Mouse (Mus musculus): Measurements from ENCODE around the gene Cldn9. TPM values are rescaled to one million over a fixed set of nuclear protein-coding genes. Genes with fewer than 3 reads are reported as not detected.

Gene Cldn9
- polyA plus RNA-seq, 1 experiment from 2014 or later: 2.0 TPM

- 72% methylated on average over 2 of the region's 2 CpGs for WGBS
- H3K27ac ChIP-seq (ENCODE audit: low read depth, low read length): no peak overlapping the region
- no peak for ATAC-seq
These were observed 33.2 kb upstream of the Cldn9 start for GRCm38 (mm10) chr17:23717003-23717402.

DNA sequence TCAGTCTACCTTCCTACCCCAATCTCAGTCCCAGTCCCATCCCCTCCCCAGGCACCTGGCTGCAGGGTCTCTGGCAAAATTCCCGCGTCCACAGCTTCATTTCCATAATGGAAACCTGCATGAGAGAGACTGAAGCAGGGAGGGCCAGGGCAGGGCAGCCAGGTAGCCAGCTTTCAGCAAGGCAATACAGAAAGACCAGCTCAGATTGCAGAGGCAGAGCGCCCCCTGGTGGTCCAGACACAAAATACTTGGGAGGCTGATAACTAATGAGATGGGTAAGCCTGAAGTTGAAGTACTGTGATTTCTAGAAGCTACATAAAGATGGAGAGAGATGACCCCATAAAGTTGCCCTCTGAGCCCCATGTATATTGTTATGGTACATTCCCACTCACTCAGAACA is 22.4 kb upstream of the Cldn9 start:
- H3K9ac ChIP-seq (ENCODE audit: low read depth, low read length): no peak overlapping the region
- 0% methylated on average over 3 of the region's 3 CpGs for WGBS
- no peak overlapping the region for H3K27ac ChIP-seq (ENCODE audit: low read depth, low read length)
- H3K4me1 ChIP-seq (ENCODE audit: control insufficient read depth, insufficient read depth, low read depth, low read length): no peaks in the 10 kb centered on the region
- peak; percentile 64 for ATAC-seq
- no peaks in the 10 kb centered on the region for H3K9me3 ChIP-seq (ENCODE audit: control insufficient read depth, low read length)
- no peaks in the 10 kb centered on the region; the same call in 1 of the 2 replicates for H3K27me3 ChIP-seq (replicated peaks; ENCODE audit: control insufficient read depth, insufficient read depth, low read length)
- no peak overlapping the region for H3K4me3 ChIP-seq (ENCODE audit: low read length)
- no peak overlapping the region for H3K4me2 ChIP-seq (ENCODE audit: low read length)
- H3K36me3 ChIP-seq (ENCODE audit: control insufficient read depth, insufficient read depth, low read length): no peaks in the 10 kb centered on the region

More at GRCm38 (mm10) chr17:23717003-23717402, 33.2 kb upstream of the Cldn9 start:
- Histone ChIP-seq H3K9ac (ENCODE audit: low read depth, low read length) (no peak overlapping the region), H3K4me1 (ENCODE audit: control insufficient read depth, insufficient read depth, low read depth, low read length) (no peaks in the 10 kb centered on the region), H3K27me3 (replicated peaks; ENCODE audit: control insufficient read depth, insufficient read depth, low read length) (no peaks in the 10 kb centered on the region), H3K4me2 (ENCODE audit: low read length) (no peak overlapping the region), H3K4me3 (ENCODE audit: low read length) (no peak overlapping the region), H3K36me3 (ENCODE audit: control insufficient read depth, insufficient read depth, low read length) (no peaks in the 10 kb centered on the region), H3K9me3 (ENCODE audit: control insufficient read depth, low read length) (no peaks in the 10 kb centered on the region)

- Histone ChIP-seq H3K36me3 (ENCODE audit: control insufficient read depth, insufficient read depth, low read length) (no peaks in the 10 kb centered on the region), H3K4me1 (ENCODE audit: control insufficient read depth, insufficient read depth, low read depth, low read length) (no peaks in the 10 kb centered on the region), H3K27ac (ENCODE audit: low read depth, low read length) (no peak overlapping the region), H3K27me3 (replicated peaks; ENCODE audit: control insufficient read depth, insufficient read depth, low read length) (no peaks in the 10 kb centered on the region; the same call in 1 of the 2 replicates), H3K9me3 (ENCODE audit: control insufficient read depth, low read length) (no peaks in the 10 kb centered on the region), H3K9ac (ENCODE audit: low read depth, low read length) (no peak overlapping the region), H3K4me2 (ENCODE audit: low read length) (no peak overlapping the region), H3K4me3 (ENCODE audit: low read length) (no peak overlapping the region)
- ATAC-seq: no peak
- WGBS: 80% methylated on average over 7 of the region's 7 CpGs
These were observed 21.8 kb upstream of the Cldn9 start for GRCm38 (mm10) chr17:23705525-23706104.

DNA sequence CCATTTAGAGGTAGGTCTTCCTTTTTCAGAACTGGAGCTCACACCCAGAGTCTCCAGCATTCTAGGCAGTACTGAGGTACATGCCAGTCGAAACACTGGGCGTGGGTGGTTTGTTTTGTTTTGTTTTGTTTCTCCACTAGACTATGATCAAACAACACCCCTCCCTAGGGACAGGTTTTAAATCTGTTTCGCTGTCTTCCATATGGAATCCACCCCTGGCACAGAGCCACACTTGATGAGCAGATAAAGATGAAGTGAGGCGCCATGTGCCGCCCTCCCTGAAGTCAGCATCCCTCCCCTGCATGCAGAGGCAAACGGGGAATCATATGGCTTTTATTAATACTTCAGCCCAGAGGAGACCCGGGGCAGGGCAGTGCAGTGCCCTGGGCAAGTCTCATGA is 20.9 kb upstream of the Cldn9 start:
- WGBS: 36% methylated on average over 7 of the region's 7 CpGs
- H3K9ac ChIP-seq (ENCODE audit: low read depth, low read length): no peak overlapping the region
- H3K27me3 ChIP-seq (replicated peaks; ENCODE audit: control insufficient read depth, insufficient read depth, low read length): no peaks in the 10 kb centered on the region; the same call in 1 of the 2 replicates
- no peaks in the 10 kb centered on the region for H3K36me3 ChIP-seq (ENCODE audit: control insufficient read depth, insufficient read depth, low read length)
- H3K4me2 ChIP-seq (ENCODE audit: low read length): no peak overlapping the region
- H3K27ac ChIP-seq (ENCODE audit: low read depth, low read length): no peak overlapping the region
- peaks cover 2% of the 10 kb centered on the region; the same call in 1 of the 2 replicates for H3K4me1 ChIP-seq (ENCODE audit: control insufficient read depth, insufficient read depth, low read depth, low read length)
- ATAC-seq: no peak
- no peaks in the 10 kb centered on the region for H3K9me3 ChIP-seq (ENCODE audit: control insufficient read depth, low read length)
- H3K4me3 ChIP-seq (ENCODE audit: low read length): no peak overlapping the region

GRCm38 (mm10) chr17:23703301-23703700 is 19.5 kb upstream of the Cldn9 start:
- no peak overlapping the region for H3K4me2 ChIP-seq (ENCODE audit: low read length)
- H3K4me3 ChIP-seq (ENCODE audit: low read length): no peak overlapping the region
- WGBS: 84% methylated on average over 9 of the region's 9 CpGs
- no peaks in the 10 kb centered on the region for H3K36me3 ChIP-seq (ENCODE audit: control insufficient read depth, insufficient read depth, low read length)
- H3K27me3 ChIP-seq (replicated peaks; ENCODE audit: control insufficient read depth, insufficient read depth, low read length): peaks cover 4% of the 10 kb centered on the region
- ATAC-seq: no peak
- H3K27ac ChIP-seq (ENCODE audit: low read depth, low read length): no peak overlapping the region
- H3K4me1 ChIP-seq (ENCODE audit: control insufficient read depth, insufficient read depth, low read depth, low read length): peaks cover 7% of the 10 kb centered on the region
- no peak overlapping the region for H3K9ac ChIP-seq (ENCODE audit: low read depth, low read length)
- no peaks in the 10 kb centered on the region for H3K9me3 ChIP-seq (ENCODE audit: control insufficient read depth, low read length)

DNA sequence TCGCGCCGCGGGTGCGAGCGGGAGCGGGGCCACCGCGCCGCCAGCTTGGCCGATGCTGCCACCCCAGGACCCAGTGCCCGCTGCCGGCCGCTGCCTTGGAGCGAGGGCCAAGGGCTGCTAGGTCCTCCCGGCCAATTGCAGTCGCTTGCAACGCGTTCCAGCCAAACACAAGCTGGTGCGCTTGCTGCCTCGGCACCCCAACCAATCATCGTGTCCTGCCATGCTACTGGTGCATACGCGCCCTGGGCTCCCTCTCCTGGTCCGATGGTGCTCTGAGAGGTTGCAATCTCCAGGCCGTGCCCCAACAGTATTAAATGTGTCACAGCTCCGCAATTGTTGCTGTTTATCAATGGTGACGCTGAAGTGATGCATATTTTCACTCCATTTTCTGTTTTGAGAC is 16.3 kb upstream of the Cldn9 start:
- Histone ChIP-seq H3K27me3 (replicated peaks; ENCODE audit: control insufficient read depth, insufficient read depth, low read length) (peaks cover 11% of the 10 kb centered on the region), H3K4me1 (ENCODE audit: control insufficient read depth, insufficient read depth, low read depth, low read length) (peaks cover 7% of the 10 kb centered on the region), H3K9me3 (ENCODE audit: control insufficient read depth, low read length) (no peaks in the 10 kb centered on the region), H3K4me2 (ENCODE audit: low read length) (peak overlapping the region; percentile 97), H3K4me3 (ENCODE audit: low read length) (peak overlapping the region; percentile 83), H3K27ac (ENCODE audit: low read depth, low read length) (peak overlapping the region; percentile 75), H3K36me3 (ENCODE audit: control insufficient read depth, insufficient read depth, low read length) (no peaks in the 10 kb centered on the region), H3K9ac (ENCODE audit: low read depth, low read length) (peak overlapping the region; percentile 74)
- 0% methylated on average over 15 of the region's 28 CpGs for WGBS
- peak; percentile 97 for ATAC-seq

DNA sequence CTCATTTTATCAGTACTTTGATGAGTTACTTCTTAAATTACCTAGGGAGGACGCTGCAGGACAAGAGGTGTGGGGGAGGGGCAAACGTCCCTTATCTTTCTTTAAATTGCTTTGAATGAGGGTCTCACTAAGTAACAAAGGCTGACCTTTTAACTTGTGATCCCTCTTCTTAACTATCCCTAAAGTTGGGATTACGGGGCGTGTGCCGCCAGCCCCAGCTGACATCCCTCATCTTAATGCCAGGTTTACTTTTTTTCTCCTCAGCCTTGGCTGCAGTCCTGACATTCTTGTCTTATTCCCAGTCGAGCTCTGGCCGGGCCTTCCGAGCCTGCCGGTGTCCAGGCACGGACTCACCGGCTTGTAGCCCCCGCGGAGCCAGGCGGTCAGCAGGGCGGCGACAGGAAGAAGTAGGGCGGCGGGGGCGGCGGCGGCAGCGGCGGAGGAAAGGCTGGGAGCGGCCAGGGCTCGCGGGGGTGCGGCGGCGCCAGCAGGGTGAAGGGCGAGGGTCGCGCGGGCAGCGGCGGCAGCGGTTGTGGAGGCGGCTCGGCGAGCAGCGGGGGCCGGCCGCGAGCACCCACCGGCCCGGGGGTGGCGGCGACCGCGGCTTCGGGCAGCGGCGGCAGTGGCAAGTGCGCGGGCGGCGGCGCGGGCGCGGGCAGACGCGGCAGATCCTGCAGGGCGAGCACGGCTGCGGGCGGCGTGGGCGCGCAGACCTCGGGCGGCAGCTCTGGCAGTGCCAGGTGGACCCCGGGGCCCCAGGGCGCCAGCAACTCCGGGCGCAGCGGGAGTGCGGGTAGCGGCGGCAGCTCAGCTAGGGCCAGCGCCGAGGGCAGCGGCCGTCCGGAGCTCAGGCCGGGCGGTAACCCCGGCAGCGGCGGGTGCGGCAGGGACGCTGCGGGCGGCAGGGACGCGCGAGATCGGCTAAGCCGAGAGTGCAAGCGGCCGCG is 15.6 kb upstream of the Cldn9 start:
- under 1% methylated on average over 81 of the region's 101 CpGs for WGBS
- no peak; the same call in 1 of the 2 replicates for ATAC-seq

GRCm38 (mm10) chr17:23695801-23696200 is 12.0 kb upstream of the Cldn9 start:
- H3K4me3 ChIP-seq (ENCODE audit: low read length): no peak overlapping the region
- no peaks in the 10 kb centered on the region for H3K9me3 ChIP-seq (ENCODE audit: control insufficient read depth, low read length)
- H3K27ac ChIP-seq (ENCODE audit: low read depth, low read length): no peak overlapping the region
- no peaks in the 10 kb centered on the region for H3K36me3 ChIP-seq (ENCODE audit: control insufficient read depth, insufficient read depth, low read length)
- H3K27me3 ChIP-seq (replicated peaks; ENCODE audit: control insufficient read depth, insufficient read depth, low read length): peaks cover 11% of the 10 kb centered on the region
- H3K4me1 ChIP-seq (ENCODE audit: control insufficient read depth, insufficient read depth, low read depth, low read length): peaks cover 7% of the 10 kb centered on the region
- 16% methylated on average over 3 of the region's 3 CpGs for WGBS
- H3K4me2 ChIP-seq (ENCODE audit: low read length): no peak overlapping the region
- no peak overlapping the region for H3K9ac ChIP-seq (ENCODE audit: low read depth, low read length)
- ATAC-seq: no peak

More for the DNA sequence above, 15.6 kb upstream of the Cldn9 start:
- Histone ChIP-seq H3K4me3 (ENCODE audit: low read length) (peak overlapping the region; percentile 83), H3K27me3 (replicated peaks; ENCODE audit: control insufficient read depth, insufficient read depth, low read length) (peaks cover 11% of the 10 kb centered on the region), H3K36me3 (ENCODE audit: control insufficient read depth, insufficient read depth, low read length) (no peaks in the 10 kb centered on the region), H3K9ac (ENCODE audit: low read depth, low read length) (peak overlapping the region; percentile 74), H3K4me1 (ENCODE audit: control insufficient read depth, insufficient read depth, low read depth, low read length) (peaks cover 7% of the 10 kb centered on the region), H3K4me2 (ENCODE audit: low read length) (peak overlapping the region; percentile 97), H3K9me3 (ENCODE audit: control insufficient read depth, low read length) (no peaks in the 10 kb centered on the region), H3K27ac (ENCODE audit: low read depth, low read length) (peak overlapping the region; percentile 75)

GRCm38 (mm10) chr17:23694491-23694890 is 10.7 kb upstream of the Cldn9 start:
- no peak overlapping the region for H3K9ac ChIP-seq (ENCODE audit: low read depth, low read length)
- peaks cover 11% of the 10 kb centered on the region for H3K27me3 ChIP-seq (replicated peaks; ENCODE audit: control insufficient read depth, insufficient read depth, low read length)
- WGBS: 88% methylated on average over 1 of the region's 1 CpGs

More at GRCm38 (mm10) chr17:23694491-23694890, 10.7 kb upstream of the Cldn9 start:
- no peaks in the 10 kb centered on the region for H3K36me3 ChIP-seq (ENCODE audit: control insufficient read depth, insufficient read depth, low read length)
- peaks cover 5% of the 10 kb centered on the region for H3K4me1 ChIP-seq (ENCODE audit: control insufficient read depth, insufficient read depth, low read depth, low read length)
- H3K27ac ChIP-seq (ENCODE audit: low read depth, low read length): no peak overlapping the region
- H3K9me3 ChIP-seq (ENCODE audit: control insufficient read depth, low read length): no peaks in the 10 kb centered on the region
- no peak overlapping the region for H3K4me3 ChIP-seq (ENCODE audit: low read length)
- no peak for ATAC-seq
- no peak overlapping the region for H3K4me2 ChIP-seq (ENCODE audit: low read length)

Measured in hindbrain, embryonic 16.5 days (tissue).